Mouse (Mus musculus) MEL (cell line): ENCODE data around the gene Chst15.

Experiments
- CHD1 ChIP-seq: IDR thresholded peaks from 2 replicates; pipeline ENCODE4 v1.6.1; 2012; ENCODE audit warnings: low read depth, mild to moderate bottlenecking, inconsistent platforms, low read length, improper control_type of control experiment
- CTCF ChIP-seq, 3 experiments: IDR thresholded peaks in 2 of 3; conservative IDR thresholded peaks in 1 of 3; 2 replicates each; pipeline ENCODE4 v1.5.1; 2011 to 2012; ENCODE audit warnings: low read length in 3 of 3, low read depth in 2 of 3, mild to moderate bottlenecking in 2 of 3, improper control_type of control experiment in 1 of 3, inconsistent platforms in 1 of 3, mixed read lengths in 1 of 3, moderate library complexity in 1 of 3; ENCODE audit not compliant: control insufficient read depth in 1 of 3, insufficient read depth in 1 of 3, poor library complexity in 1 of 3, severe bottlenecking in 1 of 3
- MAX ChIP-seq: IDR thresholded peaks from 2 replicates; pipeline ENCODE4 v1.6.1; 2011; ENCODE audit warnings: low read length, improper control_type of control experiment
- MEF2A ChIP-seq: IDR thresholded peaks from 2 replicates; pipeline ENCODE4 v1.6.1; 2014; ENCODE audit warnings: low read depth, mild to moderate bottlenecking, inconsistent platforms, low read length, improper control_type of control experiment; ENCODE audit not compliant: poor library complexity, insufficient replicate concordance, severe bottlenecking; ENCODE audit errors: extremely low read depth
- POLR2A ChIP-seq, 2 experiments: IDR thresholded peaks; 2 replicates each; pipeline ENCODE4 v1.6.1; 2011 to 2012; ENCODE audit warnings: low read length in 2 of 2, mild to moderate bottlenecking in 2 of 2, control low read depth in 1 of 2, improper control_type of control experiment in 1 of 2, low read depth in 1 of 2, moderate library complexity in 1 of 2; ENCODE audit not compliant: control insufficient read depth in 1 of 2, insufficient read depth in 1 of 2, poor library complexity in 1 of 2
- POLR2AphosphoS2 ChIP-seq: IDR thresholded peaks from 2 replicates; pipeline ENCODE4 v1.6.1; 2011; ENCODE audit warnings: low read length, improper control_type of control experiment
- TAL1 ChIP-seq: IDR thresholded peaks from 2 replicates; pipeline ENCODE4 v1.6.1; 2012; ENCODE audit warnings: mild to moderate bottlenecking, inconsistent platforms, low read length, moderate library complexity, mixed read lengths
- USF1 ChIP-seq: IDR thresholded peaks from 2 replicates; pipeline ENCODE4 v1.6.1; 2014; ENCODE audit warnings: low read depth, mild to moderate bottlenecking, inconsistent platforms, low read length, improper control_type of control experiment, moderate library complexity
- ZC3H11A ChIP-seq: IDR thresholded peaks from 2 replicates; pipeline ENCODE4 v1.6.1; 2012; ENCODE audit warnings: low read depth, mild to moderate bottlenecking, inconsistent platforms, low read length, improper control_type of control experiment
- ZNF384 ChIP-seq: IDR thresholded peaks from 2 replicates; pipeline ENCODE4 v1.6.1; 2012; ENCODE audit warnings: low read depth, mild to moderate bottlenecking, inconsistent platforms, low read length, improper control_type of control experiment

GRCm38 (mm10) chr7:132234250-132234649 lies 82.8 kb downstream of the Chst15 start:
- TF ChIP-seq POLR2A (IDR thresholded peaks at IDR 0.05; ENCODE audit: control insufficient read depth in 1 of 2, insufficient read depth in 1 of 2, low read depth in 1 of 2, low read length in 2 of 2, poor library complexity in 1 of 2): no peak
- TF ChIP-seq MAX: no peak
- no peak for TF ChIP-seq ZNF384
- TF ChIP-seq ZC3H11A: no peak
- TF ChIP-seq TAL1: no peak
- no peak for TF ChIP-seq CTCF (IDR thresholded peaks at IDR 0.05 in 2 of 3, conservative IDR thresholded peaks at IDR 0.05 in 1 of 3; ENCODE audit: control insufficient read depth in 1 of 3, insufficient read depth in 1 of 3, low read depth in 2 of 3, low read length in 3 of 3, poor library complexity in 1 of 3, severe bottlenecking in 1 of 3)
- no peak for TF ChIP-seq MEF2A
- TF ChIP-seq CHD1: no peak
- TF ChIP-seq USF1: no peak
- TF ChIP-seq POLR2AphosphoS2: no peak
